7 mouse cellular contexts compared by ENCODE assay signal in the genomic region with DNA sequence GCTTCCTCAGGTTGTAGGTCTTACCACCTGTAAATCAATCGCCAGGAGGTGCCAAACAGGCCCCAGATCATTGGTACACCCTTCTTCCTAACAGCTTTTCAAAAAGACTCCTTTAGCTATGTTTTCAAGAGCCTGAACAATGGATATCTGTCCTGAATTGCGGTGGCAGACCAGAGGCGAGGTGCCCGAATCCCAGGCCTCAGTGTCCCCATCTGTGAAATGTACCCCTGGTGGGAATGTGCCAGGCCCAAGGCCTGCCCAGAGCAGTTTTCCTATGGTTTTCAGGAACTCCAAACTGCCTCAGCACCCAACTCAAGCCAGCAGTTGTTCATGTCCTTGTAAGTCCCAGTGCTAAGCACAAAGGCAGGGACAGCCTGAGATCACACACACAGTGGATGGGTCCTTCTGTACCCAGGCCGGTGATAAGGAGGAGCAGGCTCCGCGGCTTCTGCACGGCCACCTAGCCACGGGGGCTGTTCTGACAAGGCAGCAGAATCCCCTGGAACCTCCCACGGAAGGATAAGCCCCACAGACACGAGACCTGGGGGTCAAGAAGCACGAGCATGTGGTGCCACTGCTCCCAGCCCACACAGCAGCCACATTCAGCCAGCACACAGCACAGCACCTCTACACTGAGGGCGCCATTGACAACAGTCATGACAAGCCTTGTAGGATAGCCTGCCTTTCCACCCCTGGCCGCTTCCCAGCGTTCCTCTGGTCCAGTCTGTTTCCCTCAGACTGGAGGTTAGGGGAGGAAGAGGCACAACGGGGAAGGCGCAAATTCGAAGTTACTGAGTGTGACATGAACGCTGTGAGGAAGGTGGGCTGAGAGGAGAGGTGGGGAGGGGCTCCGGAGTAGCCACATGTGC. TPM values are rescaled to one million over a fixed set of nuclear protein-coding genes. Genes with fewer than 3 reads are reported as not detected.
A peak's percentile ranks its signal among the peaks of the same experiment; 100 is the strongest.
DNase-seq lines count a peak whose midpoint lies in the region; ATAC-seq and TF ChIP-seq lines count a peak whose summit lies in the region.

No protein-coding gene starts in this region.

- H3K36me3 ChIP-seq in lung, embryonic 16.5 days (ENCODE audit: control insufficient read depth, insufficient read depth, low read length): peaks cover 7% of the 10 kb centered on the region; the same call in 1 of the 2 replicates
- peaks cover 30% of the 10 kb centered on the region for H3K36me3 ChIP-seq in forebrain, embryonic 13.5 days (ENCODE audit: poor library complexity, severe bottlenecking)
- H3K36me3 ChIP-seq in limb, embryonic 14.5 days (ENCODE audit: control insufficient read depth, insufficient read depth, low read length): peaks cover 33% of the 10 kb centered on the region
- H3K36me3 ChIP-seq in stomach, embryonic 15.5 days: 0 out of 2 replicates have a peak, but pooled peaks cover 9% of the 10 kb centered on the region

- peak overlapping the region; percentile 43 for H3K4me2 ChIP-seq in lung, embryonic 16.5 days (ENCODE audit: low read depth, low read length)
- peak overlapping the region; percentile 99 for H3K4me2 ChIP-seq in forebrain, embryonic 13.5 days
- peak overlapping the region; percentile 29 for H3K4me2 ChIP-seq in limb, embryonic 14.5 days (replicated peaks; ENCODE audit: low read depth, low read length, severe bottlenecking)
- peak overlapping the region; percentile 31; the same call in 1 of the 2 replicates for H3K4me2 ChIP-seq in stomach, embryonic 15.5 days

- H3K27me3 ChIP-seq in lung, embryonic 16.5 days (ENCODE audit: control insufficient read depth, insufficient read depth, low read depth, low read length): no peaks in the 10 kb centered on the region
- no peaks in the 10 kb centered on the region for H3K27me3 ChIP-seq in forebrain, embryonic 13.5 days
- H3K27me3 ChIP-seq in limb, embryonic 14.5 days (ENCODE audit: control insufficient read depth, insufficient read depth, low read length): no peaks in the 10 kb centered on the region
- no peaks in the 10 kb centered on the region for H3K27me3 ChIP-seq in stomach, embryonic 15.5 days (replicated peaks)

- DNase-seq in lung, postnatal 25 days (ENCODE audit: low spot score): no peak
- no peak for DNase-seq in limb, embryonic 14.5 days (ENCODE audit: low spot score)
- no peak for DNase-seq in ovary, adult 18-20 months (ENCODE audit: low spot score)
- DNase-seq in ovary, postnatal 10 days (ENCODE audit: low spot score): no peak

- H3K27ac ChIP-seq in lung, embryonic 16.5 days (ENCODE audit: low read length): peak overlapping the region; percentile 90
- peak overlapping the region; percentile 99 for H3K27ac ChIP-seq in forebrain, embryonic 13.5 days
- peak overlapping the region; percentile 89 for H3K27ac ChIP-seq in limb, embryonic 14.5 days (replicated peaks; ENCODE audit: low read depth, low read length)
- peak overlapping the region; percentile 69 for H3K27ac ChIP-seq in stomach, embryonic 15.5 days

- no peaks in the 10 kb centered on the region for H3K9me3 ChIP-seq in lung, embryonic 16.5 days (ENCODE audit: control insufficient read depth, low read length)
- no peaks in the 10 kb centered on the region for H3K9me3 ChIP-seq in forebrain, embryonic 13.5 days (replicated peaks)
- no peaks in the 10 kb centered on the region for H3K9me3 ChIP-seq in limb, embryonic 14.5 days (ENCODE audit: control insufficient read depth, low read length)
- no peaks in the 10 kb centered on the region for H3K9me3 ChIP-seq in stomach, embryonic 15.5 days

- 33% methylated on average over 20 of the region's 20 CpGs for WGBS in lung, embryonic 16.5 days
- WGBS in forebrain, embryonic 13.5 days: 11% methylated on average over 20 of the region's 20 CpGs
- WGBS in limb, embryonic 14.5 days: 37% methylated on average over 20 of the region's 20 CpGs
- WGBS in stomach, embryonic 15.5 days: 41% methylated on average over 20 of the region's 20 CpGs

- no peak for TF ChIP-seq POLR2A in limb, embryonic 14.5 days (IDR thresholded peaks at IDR 0.05; ENCODE audit: borderline replicate concordance, extremely low read depth, insufficient read depth, insufficient read length)

- H3K4me1 ChIP-seq in lung, embryonic 16.5 days (replicated peaks; ENCODE audit: control insufficient read depth, insufficient read depth, low read length): peaks cover 69% of the 10 kb centered on the region
- H3K4me1 ChIP-seq in forebrain, embryonic 13.5 days: peaks cover 87% of the 10 kb centered on the region
- H3K4me1 ChIP-seq in limb, embryonic 14.5 days (ENCODE audit: control insufficient read depth, insufficient read depth, low read length): peaks cover 58% of the 10 kb centered on the region
- peaks cover 80% of the 10 kb centered on the region for H3K4me1 ChIP-seq in stomach, embryonic 15.5 days

- ATAC-seq in lung, embryonic 16.5 days (ENCODE audit: low read depth): no peak
- ATAC-seq in forebrain, embryonic 13.5 days: no peak
- no peak for ATAC-seq in limb, embryonic 14.5 days (ENCODE audit: low FRiP score, low read depth)
- no peak for ATAC-seq in stomach, embryonic 15.5 days (ENCODE audit: insufficient read depth, low FRiP score, low read depth)

- H3K9ac ChIP-seq in lung, embryonic 16.5 days (ENCODE audit: low read length): peak overlapping the region; percentile 65
- H3K9ac ChIP-seq in forebrain, embryonic 13.5 days: peak overlapping the region; percentile 67
- peak overlapping the region; percentile 58 for H3K9ac ChIP-seq in limb, embryonic 14.5 days (ENCODE audit: low read depth, low read length, severe bottlenecking)
- H3K9ac ChIP-seq in stomach, embryonic 15.5 days: 0 out of 2 replicates have a peak overlapping the region, but pooled peaks have one; percentile 18

- H3K4me3 ChIP-seq in lung, embryonic 16.5 days (ENCODE audit: low read length): no peak overlapping the region
- H3K4me3 ChIP-seq in forebrain, embryonic 13.5 days: peak overlapping the region; percentile 23; the same call in 1 of the 2 replicates
- H3K4me3 ChIP-seq in limb, embryonic 14.5 days (replicated peaks; ENCODE audit: low read length): no peak overlapping the region
- no peak overlapping the region for H3K4me3 ChIP-seq in stomach, embryonic 15.5 days (replicated peaks)

RNA-seq across cellular contexts. Expression of gene Gnai2, which starts 7.5 kb away (rescaled TPM):
- polyA plus RNA-seq in lung, embryonic 16.5 days (2015; fragmentation: Nextera tagmentation; extraction: Ambion mirVana): 457 and 458 TPM in 2 replicates
- polyA plus RNA-seq in forebrain, embryonic 13.5 days (2015; fragmentation: Nextera tagmentation; extraction: Ambion mirVana): 397 and 426 TPM in 2 replicates
- 496 and 627 TPM in 2 replicates for polyA plus RNA-seq in limb, embryonic 14.5 days (2012; rRNA removed)
- polyA plus RNA-seq in limb, embryonic 14.5 days (2014; fragmentation: Nextera tagmentation; extraction: Ambion mirVana): 392 and 411 TPM in 2 replicates
- 355 and 371 TPM in 2 replicates for polyA plus RNA-seq in stomach, embryonic 15.5 days (2015; fragmentation: Nextera tagmentation; extraction: Ambion mirVana)

RNA-seq across cellular contexts. Expression of gene Sema3b, which starts 18.6 kb away (rescaled TPM):
- polyA plus RNA-seq in lung, embryonic 16.5 days (2015; fragmentation: Nextera tagmentation; extraction: Ambion mirVana): 11.8 and 12.5 TPM in 2 replicates
- 1.8 and 2.0 TPM in 2 replicates for polyA plus RNA-seq in forebrain, embryonic 13.5 days (2015; fragmentation: Nextera tagmentation; extraction: Ambion mirVana)
- 23.2 and 23.7 TPM in 2 replicates for polyA plus RNA-seq in limb, embryonic 14.5 days (2012; rRNA removed)
- polyA plus RNA-seq in limb, embryonic 14.5 days (2014; fragmentation: Nextera tagmentation; extraction: Ambion mirVana): 7.7 and 11.2 TPM in 2 replicates
- polyA plus RNA-seq in stomach, embryonic 15.5 days (2015; fragmentation: Nextera tagmentation; extraction: Ambion mirVana): 13.2 and 16.5 TPM in 2 replicates

RNA-seq across cellular contexts. Expression of gene Ifrd2, which starts 40.2 kb away (rescaled TPM):
- 44.1 and 51.9 TPM in 2 replicates for polyA plus RNA-seq in lung, embryonic 16.5 days (2015; fragmentation: Nextera tagmentation; extraction: Ambion mirVana)
- polyA plus RNA-seq in forebrain, embryonic 13.5 days (2015; fragmentation: Nextera tagmentation; extraction: Ambion mirVana): 15.4 and 20.8 TPM in 2 replicates
- 57.3 and 62.6 TPM in 2 replicates for polyA plus RNA-seq in limb, embryonic 14.5 days (2012; rRNA removed)
- 55.0 and 56.3 TPM in 2 replicates for polyA plus RNA-seq in limb, embryonic 14.5 days (2014; fragmentation: Nextera tagmentation; extraction: Ambion mirVana)
- 65.1 and 68.2 TPM in 2 replicates for polyA plus RNA-seq in stomach, embryonic 15.5 days (2015; fragmentation: Nextera tagmentation; extraction: Ambion mirVana)

RNA-seq across cellular contexts. Expression of gene Slc38a3, which starts 41.7 kb away (rescaled TPM):
- 4.5 and 5.4 TPM in 2 replicates for polyA plus RNA-seq in lung, embryonic 16.5 days (2015; fragmentation: Nextera tagmentation; extraction: Ambion mirVana)
- 14.3 and 14.6 TPM in 2 replicates for polyA plus RNA-seq in forebrain, embryonic 13.5 days (2015; fragmentation: Nextera tagmentation; extraction: Ambion mirVana)
- 22.4 and 31.8 TPM in 2 replicates for polyA plus RNA-seq in limb, embryonic 14.5 days (2012; rRNA removed)
- 3.7 and 6.0 TPM in 2 replicates for polyA plus RNA-seq in limb, embryonic 14.5 days (2014; fragmentation: Nextera tagmentation; extraction: Ambion mirVana)
- 19.5 and 28.6 TPM in 2 replicates for polyA plus RNA-seq in stomach, embryonic 15.5 days (2015; fragmentation: Nextera tagmentation; extraction: Ambion mirVana)

RNA-seq across cellular contexts. Expression of gene Hyal3, which starts 47.0 kb away (rescaled TPM):
- 0.97 and 1.6 TPM in 2 replicates for polyA plus RNA-seq in lung, embryonic 16.5 days (2015; fragmentation: Nextera tagmentation; extraction: Ambion mirVana)
- 1.1 and 1.5 TPM in 2 replicates for polyA plus RNA-seq in forebrain, embryonic 13.5 days (2015; fragmentation: Nextera tagmentation; extraction: Ambion mirVana)
- 1.4 and 1.9 TPM in 2 replicates for polyA plus RNA-seq in limb, embryonic 14.5 days (2012; rRNA removed)
- polyA plus RNA-seq in limb, embryonic 14.5 days (2014; fragmentation: Nextera tagmentation; extraction: Ambion mirVana): 1.2 and 1.5 TPM in 2 replicates
- 1.1 and 1.7 TPM in 2 replicates for polyA plus RNA-seq in stomach, embryonic 15.5 days (2015; fragmentation: Nextera tagmentation; extraction: Ambion mirVana)

Comparison
In these comparisons a context has a peak if more than half of its experiments do, and no peak if none do; other contexts are left out.
1. H3K4me2 ChIP-seq: peak in every context shown above with its lines; median percentile 99 in forebrain, embryonic 13.5 days; 43 in lung, embryonic 16.5 days; 31 in stomach, embryonic 15.5 days; 29 in limb, embryonic 14.5 days.